Mouse (Mus musculus): ENCODE results near the gene Nmral1.
A peak's percentile ranks its signal among the peaks of the same experiment; 100 is the strongest.
"Not testable (repeated sequence)": the region's sequence is repeated elsewhere in the genome, so short reads cannot be mapped to it uniquely, and the experiment has no call there.

Nmral1 gene

GRCm38 (mm10) chr16:4717866-4718265 is 1.3 kb downstream of the Nmral1 start:
- DNase-seq (ENCODE audit: low read depth, low spot score), result no peak

- no peak for DNase-seq (ENCODE audit: low read depth, low spot score)
These were observed 5.1 kb downstream of the Nmral1 start for GRCm38 (mm10) chr16:4713861-4714710.

DNA sequence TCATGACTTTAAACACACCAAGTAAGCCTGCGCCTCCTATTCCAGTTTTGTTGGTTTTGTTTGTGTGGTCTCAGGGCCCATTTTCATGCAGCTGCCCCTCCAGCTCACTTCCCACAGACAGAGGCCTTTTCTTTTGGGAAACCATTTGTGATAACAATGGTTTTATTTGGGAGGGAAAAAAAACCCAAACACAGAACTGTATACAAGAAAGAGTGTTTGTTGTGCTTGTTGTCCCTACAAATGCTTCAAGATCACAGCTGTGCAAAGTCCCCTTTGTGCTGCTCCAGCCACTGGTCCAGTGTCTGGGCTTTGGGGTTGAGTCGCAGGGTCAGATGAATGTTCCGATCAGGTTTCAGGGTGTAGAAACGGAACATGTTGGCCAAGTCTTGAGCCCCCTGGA is 8.0 kb downstream of the Nmral1 start:
- DNase-seq (ENCODE audit: low read depth, low spot score), result no peak

DNA sequence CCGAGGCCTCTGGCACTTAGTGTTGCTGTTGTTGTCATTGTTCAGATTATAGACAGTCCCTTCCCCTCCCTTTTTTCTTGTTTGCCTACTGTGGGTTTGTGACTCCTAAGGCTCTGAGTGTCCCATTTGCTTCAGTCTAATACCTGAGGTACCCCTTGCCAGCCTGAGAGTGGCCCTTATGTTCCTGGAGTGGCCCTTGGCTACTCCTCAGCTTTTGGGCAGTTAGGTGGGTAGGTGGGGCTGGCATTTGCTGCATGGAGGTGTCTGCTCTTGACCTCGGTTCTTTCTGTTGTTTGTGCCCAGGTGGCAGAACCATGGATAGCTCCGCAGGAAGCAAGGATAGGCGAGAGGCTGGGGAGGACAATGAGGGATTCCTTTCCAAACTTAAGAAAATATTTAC is 13.6 kb downstream of the Nmral1 start:
- DNase-seq (ENCODE audit: low read depth, low spot score), result no peak

GRCm38 (mm10) chr16:4702646-4703045 is 16.5 kb downstream of the Nmral1 start:
- no peak for DNase-seq (ENCODE audit: low read depth, low spot score)

- DNase-seq (ENCODE audit: low read depth, low spot score), result no peak
These were observed 17.9 kb downstream of the Nmral1 start for GRCm38 (mm10) chr16:4701211-4701610.

- not testable (repeated sequence) for DNase-seq (ENCODE audit: low read depth, low spot score)
These were observed 29.8 kb downstream of the Nmral1 start for GRCm38 (mm10) chr16:4689371-4689770.

- no peak for DNase-seq (ENCODE audit: low read depth, low spot score)
These were observed 34.7 kb downstream of the Nmral1 start for GRCm38 (mm10) chr16:4684457-4684791.

DNA sequence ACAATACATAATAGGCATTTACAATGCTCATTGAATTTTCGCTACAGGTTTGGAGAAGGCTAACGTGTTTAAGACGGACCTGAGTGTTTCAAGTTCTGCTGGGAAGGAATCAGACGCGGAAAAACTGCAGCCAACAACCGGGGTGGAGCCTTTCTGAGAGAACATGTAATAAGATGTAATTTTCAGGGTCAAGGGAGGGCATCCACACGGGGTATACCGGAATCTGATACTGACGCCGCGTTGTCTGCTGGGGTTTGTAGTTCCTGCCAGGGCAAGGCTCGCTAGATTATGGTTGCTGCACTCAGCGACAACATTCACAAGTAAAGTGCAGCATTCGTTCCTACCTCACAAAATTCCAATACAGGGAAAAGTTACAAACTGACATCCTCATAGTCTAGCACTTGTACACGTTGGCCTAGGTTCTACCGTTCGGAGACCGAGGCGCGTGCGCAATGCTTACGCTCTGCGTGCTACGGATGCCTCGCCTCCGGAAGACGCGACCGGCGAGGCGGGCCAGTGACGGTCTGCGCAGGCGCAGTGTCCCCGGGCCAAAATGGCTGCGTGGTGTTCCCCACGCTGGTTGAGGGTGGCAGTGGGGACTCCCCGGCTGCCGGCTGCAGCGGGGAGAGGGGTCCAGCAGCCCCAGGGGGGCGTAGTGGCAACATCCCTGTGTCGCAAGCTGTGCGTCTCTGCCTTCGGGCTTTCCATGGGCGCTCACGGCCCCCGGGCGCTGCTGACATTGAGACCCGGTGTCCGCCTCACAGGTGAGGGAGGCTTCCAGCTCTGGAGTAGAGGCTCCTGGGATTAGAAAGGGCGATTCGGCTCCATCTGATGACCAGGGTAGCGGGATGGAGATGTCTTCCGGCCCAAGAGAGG is 35.3 kb downstream of the Nmral1 start:
- peak; percentile 87 for DNase-seq (ENCODE audit: low read depth, low spot score)

DNA sequence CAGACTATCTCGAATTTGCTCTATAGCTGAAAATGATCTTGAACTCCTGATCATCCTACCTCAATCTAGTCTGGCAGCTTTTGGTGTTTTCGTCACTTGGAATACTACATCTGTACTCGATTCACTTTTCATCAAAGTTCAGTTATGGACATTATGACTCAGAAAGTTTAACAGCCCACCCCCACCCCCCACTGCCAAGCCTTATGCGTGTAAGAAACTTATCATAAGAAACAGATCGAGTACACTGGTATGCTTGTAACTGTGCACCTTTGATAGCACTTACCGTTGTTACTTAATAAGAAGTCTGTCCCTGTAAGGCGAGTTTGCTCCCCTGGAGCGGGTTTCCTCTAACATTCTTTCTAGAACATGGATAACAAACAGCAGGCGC is 36.0 kb downstream of the Nmral1 start:
- no peak for DNase-seq (ENCODE audit: low read depth, low spot score)

- DNase-seq (ENCODE audit: low read depth, low spot score), result no peak
These were observed 36.5 kb downstream of the Nmral1 start for GRCm38 (mm10) chr16:4682628-4683179.

DNA sequence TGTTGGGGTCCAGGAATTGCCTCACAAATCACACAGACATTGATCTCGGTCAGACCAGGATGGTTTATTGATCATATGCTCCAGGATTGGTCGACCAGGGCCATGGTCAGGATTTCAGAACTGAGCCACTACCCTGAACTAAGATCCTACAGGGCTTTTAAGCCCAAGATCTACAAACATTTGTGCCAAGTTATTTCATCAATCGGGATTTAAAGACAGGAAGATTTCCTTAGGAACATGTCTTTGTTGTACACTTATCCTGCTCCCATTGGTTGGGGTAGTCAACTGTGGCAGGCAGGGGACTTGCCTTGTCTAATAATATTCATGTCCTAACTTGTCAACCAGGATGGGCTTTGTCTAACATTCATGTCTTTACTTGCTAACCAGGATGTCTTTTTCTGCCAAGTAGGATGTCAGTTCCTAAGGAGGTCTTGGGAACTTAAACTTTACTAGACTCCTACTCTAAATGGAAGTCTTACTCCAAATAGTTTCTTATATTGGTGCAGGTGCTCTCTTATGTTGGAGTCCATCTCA is 38.2 kb downstream of the Nmral1 start:
- DNase-seq (ENCODE audit: low read depth, low spot score), result not testable (repeated sequence)

DNA sequence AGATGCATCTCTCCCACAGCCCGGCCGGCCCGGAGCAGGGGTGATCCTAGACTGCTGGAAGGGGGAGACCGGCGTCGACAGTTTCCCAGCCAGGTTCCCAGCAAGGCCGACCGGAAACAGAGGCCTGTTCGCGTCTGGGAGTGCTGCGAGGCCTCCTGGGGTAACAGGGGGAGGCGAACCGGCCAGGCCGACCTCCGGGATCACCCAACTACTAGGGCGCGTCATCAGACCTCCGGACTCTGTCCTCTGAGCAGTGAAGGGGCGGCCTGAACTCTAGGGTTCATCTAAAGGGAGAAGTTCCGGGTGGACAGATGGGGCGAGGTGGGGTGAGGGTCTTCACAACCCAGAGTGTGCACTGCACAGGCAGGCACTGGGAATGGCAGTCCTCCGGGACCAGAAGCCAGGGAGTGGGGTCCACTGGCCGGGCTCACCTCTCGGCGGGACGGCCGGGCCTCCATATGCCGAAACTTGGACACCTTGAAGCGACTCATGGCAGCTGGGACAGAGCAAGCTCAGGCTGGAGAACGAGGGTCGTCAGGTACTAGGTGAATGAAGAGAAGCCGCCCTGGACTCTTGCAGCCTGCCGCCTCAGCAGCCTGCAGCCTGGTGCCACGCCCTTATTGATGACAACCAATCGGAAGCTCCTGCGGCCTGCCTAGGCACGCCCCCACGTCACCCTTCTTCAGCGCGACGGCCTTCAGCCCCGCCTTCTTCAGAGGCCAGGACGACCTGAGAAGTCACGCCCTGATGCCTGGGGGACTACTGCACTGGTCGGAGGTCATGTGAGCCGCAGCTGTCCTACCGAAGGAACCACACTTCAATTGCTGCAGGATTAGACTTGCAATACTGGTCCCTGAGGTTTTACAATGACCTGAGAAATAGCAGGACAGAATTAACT is 39.8 kb downstream of the Nmral1 start, which contains the start of gene Coro7:
Coro7 (minus strand) TSS at position 657 of the 898 bp plus-strand sequence.
- DNase-seq (ENCODE audit: low read depth, low spot score), result peak; percentile 81

DNA sequence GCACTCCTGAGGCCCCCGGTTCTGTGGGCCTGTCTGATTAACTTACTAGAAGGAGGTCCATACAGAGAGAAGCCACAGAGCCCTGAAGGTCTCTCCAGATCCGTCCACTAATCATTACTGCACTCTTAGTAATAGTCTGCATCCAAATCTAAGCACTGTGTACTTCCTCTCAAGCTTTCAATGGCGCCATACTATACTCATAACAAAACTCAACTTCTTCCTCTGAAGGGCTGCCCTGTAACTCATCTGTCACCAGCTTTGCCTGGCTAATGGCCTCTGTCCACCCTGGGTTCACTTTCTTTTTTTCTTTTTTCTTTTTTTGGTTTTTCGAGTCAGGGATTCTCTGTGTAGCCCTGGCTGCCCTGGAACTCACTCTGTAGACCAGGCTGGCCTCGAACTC is 41.1 kb downstream of the Nmral1 start:
- DNase-seq (ENCODE audit: low read depth, low spot score), result no peak

GRCm38 (mm10) chr16:4676836-4677235 is 42.3 kb downstream of the Nmral1 start:
- no peak for DNase-seq (ENCODE audit: low read depth, low spot score)

GRCm38 (mm10) chr16:4674091-4674490 is 45.1 kb downstream of the Nmral1 start:
- no peak for DNase-seq (ENCODE audit: low read depth, low spot score)

DNA sequence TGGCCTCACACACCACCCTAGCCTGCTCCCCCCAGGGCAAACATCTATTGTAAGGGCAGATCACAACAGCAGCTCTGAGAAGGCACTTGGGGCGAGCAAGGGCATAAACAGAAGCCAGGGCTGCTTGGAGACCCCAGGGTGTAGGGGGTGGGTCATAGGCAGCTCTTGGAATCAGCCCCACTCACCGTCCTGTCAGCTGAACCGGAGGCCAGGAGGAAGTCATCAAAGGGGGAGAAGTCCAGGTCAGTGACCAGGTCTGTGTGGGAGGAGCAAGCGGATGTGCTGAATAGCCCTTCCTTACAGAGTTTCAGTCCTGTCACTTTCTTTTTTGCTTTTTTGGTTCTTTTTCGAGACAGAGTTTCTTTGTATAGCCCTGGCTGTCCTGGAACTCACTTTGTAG is 48.8 kb downstream of the Nmral1 start:
- no peak for DNase-seq (ENCODE audit: low read depth, low spot score)

DNA sequence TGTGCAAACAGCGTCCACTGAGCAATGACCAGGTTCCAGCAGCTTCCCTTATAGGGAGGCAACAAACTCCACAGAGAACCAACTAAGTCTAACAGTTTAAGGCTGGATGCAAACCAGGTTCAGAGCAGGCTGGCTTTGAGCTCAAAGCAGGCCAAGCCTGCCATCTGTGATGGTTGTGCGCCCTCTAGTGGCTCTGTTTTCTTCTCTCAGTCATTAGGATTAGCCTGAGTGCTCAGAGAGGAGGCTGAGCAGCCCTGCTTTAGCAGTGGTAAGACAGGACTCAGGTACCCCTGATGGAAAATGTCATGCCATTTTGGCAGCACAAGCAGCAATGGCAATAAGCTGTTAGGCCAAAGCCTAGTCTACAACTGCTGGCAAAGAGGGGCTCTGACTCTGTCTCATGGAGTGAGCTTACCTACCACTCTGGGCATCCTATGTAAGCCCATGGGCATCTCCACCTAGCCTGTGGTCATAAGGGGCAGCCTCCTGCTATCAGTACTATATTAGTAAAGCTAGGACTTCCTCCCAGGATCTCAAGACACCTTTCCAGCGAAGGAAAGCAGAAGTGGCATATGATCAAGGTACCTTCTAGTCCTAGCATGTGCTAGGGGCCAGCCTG is 51.9 kb downstream of the Nmral1 start:
- peak; percentile 88 for DNase-seq (ENCODE audit: low read depth, low spot score)

GRCm38 (mm10) chr16:4665726-4666125 is 53.4 kb downstream of the Nmral1 start:
- no peak for DNase-seq (ENCODE audit: low read depth, low spot score)

DNA sequence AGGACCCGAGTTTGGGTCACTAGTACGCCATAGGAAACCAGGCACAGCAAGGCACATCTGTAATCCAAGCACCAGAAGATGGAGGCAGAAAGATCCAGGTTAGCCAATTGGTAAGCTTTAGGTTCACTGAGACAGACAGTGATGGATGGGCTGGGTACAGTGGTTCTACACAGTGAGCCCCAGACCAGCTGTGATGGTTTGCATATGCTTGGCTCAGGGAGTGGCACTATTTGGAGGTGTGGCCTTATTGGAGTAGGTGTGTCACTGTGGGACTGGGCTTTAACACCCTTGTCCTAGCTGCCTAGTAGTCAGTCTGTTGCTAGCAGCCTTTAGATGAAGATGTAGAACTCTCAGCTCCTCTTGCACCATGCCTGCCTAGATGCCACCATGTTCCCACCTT is 55.4 kb downstream of the Nmral1 start:
- no peak for DNase-seq (ENCODE audit: low read depth, low spot score)

DNA sequence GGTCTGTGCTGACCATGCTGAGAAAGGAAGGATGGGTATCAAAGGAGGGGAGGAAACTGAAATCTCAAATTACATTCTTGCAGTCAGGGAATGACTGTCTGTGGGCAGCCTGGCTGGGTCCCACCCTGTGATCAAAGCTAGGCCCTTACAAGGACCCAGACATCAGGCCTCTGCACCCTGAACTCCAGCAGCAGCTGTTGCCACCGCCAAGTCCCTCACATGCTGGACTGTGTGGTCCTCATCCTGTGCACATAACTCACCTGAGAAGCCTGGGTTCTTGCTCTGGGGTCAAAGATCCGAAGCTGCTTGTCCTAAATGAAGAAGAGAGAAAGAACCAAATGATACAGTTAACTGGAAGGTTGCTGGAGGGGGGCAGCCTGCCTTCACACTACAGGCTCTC is 57.6 kb downstream of the Nmral1 start:
- no peak for DNase-seq (ENCODE audit: low read depth, low spot score)

All from retina, adult 2 months (tissue).